Mouse (Mus musculus): Measurements from ENCODE around the gene Gmpr2. TPM values are rescaled to one million over a fixed set of nuclear protein-coding genes. Genes with fewer than 3 reads are reported as not detected.

Gene Gmpr2
- polyA plus RNA-seq, 1 experiment: 23.8 TPM

DNA sequence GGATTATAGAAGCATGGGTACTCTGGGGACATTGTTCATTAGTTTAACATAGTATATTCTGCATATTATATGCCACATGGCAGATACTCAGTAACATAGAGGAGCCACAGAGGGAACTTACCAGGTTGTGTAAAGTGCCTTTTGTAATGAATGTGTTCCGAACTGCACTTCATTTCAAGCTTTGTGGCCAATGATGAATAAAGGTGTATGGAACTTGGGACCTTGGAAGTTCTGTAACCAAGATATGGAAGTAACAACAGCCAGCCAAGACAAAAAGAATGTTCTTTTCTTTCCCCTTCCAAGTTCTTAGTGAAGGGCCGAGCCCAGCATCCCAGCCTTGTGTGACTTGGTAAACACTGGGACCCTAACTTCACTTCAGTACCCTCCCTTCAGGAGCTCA is 21.9 kb upstream of the Gmpr2 start, which contains the start of gene Tssk4:
Gene Tssk4, plus strand, starts transcription at position 301 of the 400 bp plus-strand sequence.
- H3K36me3 ChIP-seq (ENCODE audit: control insufficient read depth, insufficient read depth): no peaks in the 10 kb centered on the region
- peaks cover 8% of the 10 kb centered on the region for H3K79me3 ChIP-seq (ENCODE audit: low read depth)
- H3K4me3 ChIP-seq (ENCODE audit: insufficient read depth, poor library complexity, severe bottlenecking): no peak within 1 kb of the TSS
- peaks cover 24% of the 10 kb centered on the region for H3K79me2 ChIP-seq (ENCODE audit: control insufficient read depth, insufficient read depth)
- no peaks in the 10 kb centered on the region for H3K27me3 ChIP-seq (ENCODE audit: control insufficient read depth, insufficient read depth, insufficient read length)
- TF ChIP-seq MAX (IDR thresholded peaks at IDR 0.05): no peak
- no peak for TF ChIP-seq MYOG (IDR thresholded peaks at IDR 0.05; ENCODE audit: control insufficient read depth, extremely low read depth, insufficient read length)
- TF ChIP-seq FOSL1 (IDR thresholded peaks at IDR 0.05; ENCODE audit: insufficient read depth, low read length, poor library complexity, severe bottlenecking): no peak
- no peak for TF ChIP-seq MYOD1 (IDR thresholded peaks at IDR 0.05; ENCODE audit: control insufficient read depth, insufficient read length, low read depth)
- TF ChIP-seq USF1 (IDR thresholded peaks at IDR 0.05; ENCODE audit: low read depth): no peak
- TF ChIP-seq CTCF (IDR thresholded peaks at IDR 0.05; ENCODE audit: control insufficient read depth, insufficient read depth, insufficient read length): no peak
- TF ChIP-seq CEBPB (IDR thresholded peaks at IDR 0.05; ENCODE audit: low read depth): no peak
- no peak within 1 kb of the TSS for H3ac ChIP-seq (ENCODE audit: control insufficient read depth, insufficient read length, low read depth)

DNA sequence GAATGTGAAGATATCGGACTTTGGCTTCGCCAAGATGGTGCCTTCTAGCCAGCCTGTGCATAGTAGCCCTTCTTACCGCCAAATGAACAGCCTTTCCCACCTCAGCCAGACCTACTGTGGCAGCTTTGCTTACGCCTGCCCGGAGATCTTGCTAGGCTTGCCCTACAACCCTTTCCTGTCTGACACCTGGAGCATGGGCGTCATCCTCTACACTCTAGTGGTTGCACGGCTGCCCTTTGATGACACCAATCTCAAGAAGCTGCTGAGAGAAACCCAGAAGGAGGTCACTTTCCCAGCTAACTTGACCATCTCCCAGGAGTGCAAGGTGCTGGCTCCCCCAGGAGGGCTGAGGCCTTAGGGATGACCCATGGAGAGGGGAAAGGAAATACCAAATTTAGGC is 20.2 kb upstream of the Gmpr2 start:
- Histone ChIP-seq H3K36me3 (ENCODE audit: control insufficient read depth, insufficient read depth) (no peaks in the 10 kb centered on the region), H3ac (ENCODE audit: control insufficient read depth, insufficient read length, low read depth) (no peak overlapping the region), H3K79me3 (ENCODE audit: low read depth) (no peaks in the 10 kb centered on the region), H3K79me2 (ENCODE audit: control insufficient read depth, insufficient read depth) (peaks cover 8% of the 10 kb centered on the region), H3K4me3 (ENCODE audit: insufficient read depth, poor library complexity, severe bottlenecking) (no peak overlapping the region), H3K27me3 (ENCODE audit: control insufficient read depth, insufficient read depth, insufficient read length) (no peaks in the 10 kb centered on the region)
- TF ChIP-seq MYOD1 (IDR thresholded peaks at IDR 0.05; ENCODE audit: control insufficient read depth, insufficient read length, low read depth) (no peak), MAX (IDR thresholded peaks at IDR 0.05) (no peak), CTCF (IDR thresholded peaks at IDR 0.05; ENCODE audit: control insufficient read depth, insufficient read depth, insufficient read length) (no peak), USF1 (IDR thresholded peaks at IDR 0.05; ENCODE audit: low read depth) (no peak), MYOG (IDR thresholded peaks at IDR 0.05; ENCODE audit: control insufficient read depth, extremely low read depth, insufficient read length) (no peak), CEBPB (IDR thresholded peaks at IDR 0.05; ENCODE audit: low read depth) (no peak), FOSL1 (IDR thresholded peaks at IDR 0.05; ENCODE audit: insufficient read depth, low read length, poor library complexity, severe bottlenecking) (no peak)

DNA sequence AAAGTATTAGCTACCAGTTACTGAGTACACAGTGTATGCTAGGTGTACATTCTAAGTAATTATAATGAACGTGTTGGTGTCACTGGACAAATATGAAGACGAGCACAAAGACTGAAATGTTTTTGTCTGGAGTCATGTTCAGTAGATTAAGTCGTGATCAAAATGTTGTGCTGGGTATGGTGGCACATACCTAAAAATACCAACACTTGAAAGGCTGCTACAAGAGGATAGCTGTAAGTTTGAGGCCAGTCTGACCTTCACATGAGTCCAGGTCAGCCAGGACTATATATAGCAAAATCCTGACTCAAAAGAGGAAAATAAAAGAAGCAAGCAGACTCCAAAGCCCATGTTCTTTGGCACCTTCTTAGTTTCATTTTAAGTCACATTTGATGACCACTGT is 14.8 kb upstream of the Gmpr2 start:
- no peaks in the 10 kb centered on the region for H3K27me3 ChIP-seq (ENCODE audit: control insufficient read depth, insufficient read depth, insufficient read length)
- H3K79me3 ChIP-seq (ENCODE audit: low read depth): no peaks in the 10 kb centered on the region
- H3K79me2 ChIP-seq (ENCODE audit: control insufficient read depth, insufficient read depth): no peaks in the 10 kb centered on the region
- peaks cover 6% of the 10 kb centered on the region for H3K36me3 ChIP-seq (ENCODE audit: control insufficient read depth, insufficient read depth)
- no peak overlapping the region for H3K4me3 ChIP-seq (ENCODE audit: insufficient read depth, poor library complexity, severe bottlenecking)
- H3ac ChIP-seq (ENCODE audit: control insufficient read depth, insufficient read length, low read depth): no peak overlapping the region
- no peak for TF ChIP-seq MAX (IDR thresholded peaks at IDR 0.05)

DNA sequence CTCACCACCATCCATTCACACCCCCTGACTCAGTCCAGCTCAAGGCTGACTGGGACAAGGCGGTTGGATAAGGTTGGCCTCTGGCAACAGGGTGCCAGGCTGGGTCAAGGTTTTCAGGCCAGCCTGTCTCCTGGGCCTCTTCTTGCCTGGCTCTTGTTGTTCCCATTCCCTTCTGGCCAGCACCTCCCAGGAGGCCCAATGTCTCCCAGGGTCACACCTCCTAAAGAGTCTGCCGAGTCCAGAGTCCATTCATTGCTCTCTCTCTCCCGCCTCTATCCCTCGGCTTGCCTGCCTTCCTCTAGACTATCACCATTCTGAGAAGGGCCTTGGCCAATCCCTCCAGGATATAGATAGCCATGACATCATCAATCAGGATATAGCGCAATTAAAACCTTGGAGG is 13.7 kb upstream of the Gmpr2 start:
- TF ChIP-seq FOSL1 (IDR thresholded peaks at IDR 0.05; ENCODE audit: insufficient read depth, low read length, poor library complexity, severe bottlenecking) (no peak), USF1 (IDR thresholded peaks at IDR 0.05; ENCODE audit: low read depth) (no peak), MYOG (IDR thresholded peaks at IDR 0.05; ENCODE audit: control insufficient read depth, extremely low read depth, insufficient read length) (no peak), CTCF (IDR thresholded peaks at IDR 0.05; ENCODE audit: control insufficient read depth, insufficient read depth, insufficient read length) (no peak), MYOD1 (IDR thresholded peaks at IDR 0.05; ENCODE audit: control insufficient read depth, insufficient read length, low read depth) (no peak), MAX (IDR thresholded peaks at IDR 0.05) (no peak), CEBPB (IDR thresholded peaks at IDR 0.05; ENCODE audit: low read depth) (no peak)
- Histone ChIP-seq H3K79me3 (ENCODE audit: low read depth) (no peaks in the 10 kb centered on the region), H3K36me3 (ENCODE audit: control insufficient read depth, insufficient read depth) (peaks cover 15% of the 10 kb centered on the region), H3K79me2 (ENCODE audit: control insufficient read depth, insufficient read depth) (no peaks in the 10 kb centered on the region), H3K4me3 (ENCODE audit: insufficient read depth, poor library complexity, severe bottlenecking) (no peak overlapping the region), H3K27me3 (ENCODE audit: control insufficient read depth, insufficient read depth, insufficient read length) (no peaks in the 10 kb centered on the region), H3ac (ENCODE audit: control insufficient read depth, insufficient read length, low read depth) (no peak overlapping the region)

DNA sequence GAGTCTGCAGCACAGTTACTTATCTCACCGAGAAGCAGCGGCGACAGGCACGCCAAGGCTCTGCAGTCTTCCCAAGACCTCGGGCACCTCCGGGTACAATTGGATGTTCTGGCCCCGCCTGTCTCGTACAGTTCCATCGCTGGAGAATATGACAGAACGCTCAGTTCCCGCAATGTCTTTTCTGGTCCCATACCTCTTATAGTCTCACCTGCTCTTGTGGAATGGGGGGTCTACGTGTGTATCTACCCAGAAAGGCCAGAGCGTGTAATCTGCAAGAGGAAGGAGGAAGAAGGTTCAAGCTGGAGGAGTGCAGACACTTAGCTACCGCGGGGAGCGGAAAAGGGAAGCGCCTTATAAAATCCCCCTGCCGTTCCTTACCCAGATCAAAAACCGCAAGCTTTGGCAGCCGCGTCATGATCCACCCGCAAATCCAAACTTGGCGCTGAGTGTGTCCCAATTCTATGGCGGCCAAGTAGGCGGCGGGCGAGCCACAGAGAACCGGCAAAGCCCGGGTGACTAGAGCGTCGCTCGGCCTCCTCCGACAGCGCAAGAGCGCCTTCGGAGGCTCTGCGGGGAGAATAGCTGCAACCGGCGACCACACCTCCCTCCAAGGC is 11.7 kb upstream of the Gmpr2 start, which contains the start of gene Mdp1:
Gene Mdp1, minus strand, starts transcription at position 549 of the 614 bp plus-strand sequence.
- H3K79me2 ChIP-seq (ENCODE audit: control insufficient read depth, insufficient read depth): peaks cover 13% of the 10 kb centered on the region
- H3K4me3 ChIP-seq (ENCODE audit: insufficient read depth, poor library complexity, severe bottlenecking): peak within 1 kb of the TSS; percentile 42
- no peaks in the 10 kb centered on the region for H3K27me3 ChIP-seq (ENCODE audit: control insufficient read depth, insufficient read depth, insufficient read length)
- peaks cover 23% of the 10 kb centered on the region for H3K36me3 ChIP-seq (ENCODE audit: control insufficient read depth, insufficient read depth)
- H3ac ChIP-seq (ENCODE audit: control insufficient read depth, insufficient read length, low read depth): peak within 1 kb of the TSS; percentile 73
- TF ChIP-seq CTCF (IDR thresholded peaks at IDR 0.05; ENCODE audit: control insufficient read depth, insufficient read depth, insufficient read length) (peak; percentile 73), FOSL1 (IDR thresholded peaks at IDR 0.05; ENCODE audit: insufficient read depth, low read length, poor library complexity, severe bottlenecking) (no peak)
- no peaks in the 10 kb centered on the region for H3K79me3 ChIP-seq (ENCODE audit: low read depth)

DNA sequence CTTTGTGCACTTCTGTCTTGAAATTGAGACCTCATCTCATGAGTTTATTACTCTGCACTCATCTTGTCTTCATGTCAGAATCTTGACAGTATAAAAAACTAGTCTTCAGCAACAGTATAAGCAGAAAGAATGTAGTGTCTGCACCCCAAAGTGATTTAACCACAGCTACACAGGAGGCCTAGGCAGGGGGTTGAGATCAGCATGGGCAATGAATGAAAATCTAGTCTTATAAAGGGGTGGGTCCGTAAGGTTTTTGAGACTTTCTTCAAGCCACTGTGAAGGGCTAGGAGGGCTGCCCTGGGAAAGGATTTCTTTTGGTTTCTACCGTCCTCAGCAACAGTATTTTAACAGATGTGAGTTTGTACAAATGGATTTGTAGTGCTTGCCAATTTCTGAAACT is 11.1 kb upstream of the Gmpr2 start:
- Histone ChIP-seq H3K36me3 (ENCODE audit: control insufficient read depth, insufficient read depth) (peaks cover 23% of the 10 kb centered on the region), H3K4me3 (ENCODE audit: insufficient read depth, poor library complexity, severe bottlenecking) (no peak overlapping the region), H3K79me2 (ENCODE audit: control insufficient read depth, insufficient read depth) (peaks cover 19% of the 10 kb centered on the region), H3K79me3 (ENCODE audit: low read depth) (no peaks in the 10 kb centered on the region), H3K27me3 (ENCODE audit: control insufficient read depth, insufficient read depth, insufficient read length) (no peaks in the 10 kb centered on the region), H3ac (ENCODE audit: control insufficient read depth, insufficient read length, low read depth) (no peak overlapping the region)
- no peak for TF ChIP-seq MYOD1 (IDR thresholded peaks at IDR 0.05; ENCODE audit: control insufficient read depth, insufficient read length, low read depth)
- TF ChIP-seq MAX (IDR thresholded peaks at IDR 0.05): no peak
- TF ChIP-seq MYOG (IDR thresholded peaks at IDR 0.05; ENCODE audit: control insufficient read depth, extremely low read depth, insufficient read length): no peak
- no peak for TF ChIP-seq CTCF (IDR thresholded peaks at IDR 0.05; ENCODE audit: control insufficient read depth, insufficient read depth, insufficient read length)
- TF ChIP-seq CEBPB (IDR thresholded peaks at IDR 0.05; ENCODE audit: low read depth): no peak
- TF ChIP-seq FOSL1 (IDR thresholded peaks at IDR 0.05; ENCODE audit: insufficient read depth, low read length, poor library complexity, severe bottlenecking): no peak
- no peak for TF ChIP-seq USF1 (IDR thresholded peaks at IDR 0.05; ENCODE audit: low read depth)

Measured in C2C12 (cell line).